Mouse (Mus musculus): Measurements from ENCODE around the gene Pdgfc. TPM values are rescaled to one million over a fixed set of nuclear protein-coding genes. Genes with fewer than 3 reads are reported as not detected.

Pdgfc gene
- polyA plus RNA-seq, 1 experiment from 2014 or later = 6.2 TPM

Other genes with a start within 250 kb of the Pdgfc start
- 264 and 275 TPM in 2 replicates for gene Gria2, start 233.6 kb upstream of the Pdgfc start, polyA plus RNA-seq (2015; fragmentation: Nextera tagmentation; extraction: Ambion mirVana)
- gene Glrb, start 122.8 kb upstream of the Pdgfc start, polyA plus RNA-seq (2015; fragmentation: Nextera tagmentation; extraction: Ambion mirVana) = 42.1 and 44.7 TPM in 2 replicates